Mouse (Mus musculus) spleen, postnatal 36 days (tissue): ENCODE results near the gene Endou.

Experiments
- DNase-seq, 2 experiments: peaks; one replicate each; pipeline ENCODE4 v3.0.0; 2022; ENCODE audit warnings: low spot score in 2 of 2, mixed read lengths in 1 of 2

The Endou gene

GRCm38 (mm10) chr15:97754476-97754875 lies 23.3 kb upstream of the Endou start:
- no peak for DNase-seq

GRCm38 (mm10) chr15:97752491-97752890 lies 21.4 kb upstream of the Endou start:
- DNase-seq, result no peak

GRCm38 (mm10) chr15:97751676-97752075 lies 20.5 kb upstream of the Endou start:
- peak; percentile 43 to 48 for DNase-seq

DNA sequence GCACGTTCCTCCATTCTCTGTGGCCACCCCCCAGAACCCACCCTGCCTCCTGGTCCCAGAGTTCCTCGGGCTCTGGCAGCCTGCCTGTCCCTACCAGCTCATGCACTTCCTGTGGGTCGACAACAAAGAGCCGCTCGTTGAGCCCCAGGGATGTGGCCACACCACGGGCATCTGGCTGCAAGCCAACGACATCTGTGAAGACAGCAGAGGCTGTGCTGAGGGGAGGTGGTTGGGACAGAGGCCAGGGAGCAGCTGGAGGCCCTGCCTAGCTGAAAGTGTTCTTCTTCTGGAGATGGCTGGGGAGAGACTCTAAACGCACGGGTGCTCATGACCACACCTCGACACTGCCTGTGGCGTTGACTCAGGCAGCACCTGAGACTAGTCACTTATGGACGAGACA lies 19.6 kb upstream of the Endou start:
- peak; percentile 67 to 72 for DNase-seq

GRCm38 (mm10) chr15:97749841-97750240 lies 18.7 kb upstream of the Endou start:
- no peak for DNase-seq

DNA sequence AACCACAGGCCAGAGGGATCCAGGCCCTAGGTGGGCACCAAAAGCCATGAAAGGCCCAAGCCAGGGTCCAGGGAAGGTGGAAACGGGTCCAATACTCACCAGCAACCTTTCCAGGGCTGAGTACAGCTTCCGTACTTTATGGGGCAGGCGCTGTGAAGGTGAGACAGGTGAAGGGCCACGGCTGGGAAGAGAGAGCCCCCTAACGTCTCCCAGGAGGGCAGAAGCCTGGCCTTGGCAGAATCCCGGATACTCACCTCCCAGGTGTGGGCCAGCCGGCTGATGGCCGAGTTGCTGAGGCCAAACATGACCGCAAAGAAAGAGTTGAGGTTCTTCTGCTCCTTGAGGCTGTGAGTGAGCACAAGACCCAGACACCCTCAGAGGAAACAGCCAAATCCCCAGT lies 18.3 kb upstream of the Endou start:
- no peak for DNase-seq

- no peak for DNase-seq
Observed at GRCm38 (mm10) chr15:97748964-97749363, 17.8 kb upstream of the Endou start.

GRCm38 (mm10) chr15:97748309-97748708 lies 17.2 kb upstream of the Endou start:
- no peak for DNase-seq

DNA sequence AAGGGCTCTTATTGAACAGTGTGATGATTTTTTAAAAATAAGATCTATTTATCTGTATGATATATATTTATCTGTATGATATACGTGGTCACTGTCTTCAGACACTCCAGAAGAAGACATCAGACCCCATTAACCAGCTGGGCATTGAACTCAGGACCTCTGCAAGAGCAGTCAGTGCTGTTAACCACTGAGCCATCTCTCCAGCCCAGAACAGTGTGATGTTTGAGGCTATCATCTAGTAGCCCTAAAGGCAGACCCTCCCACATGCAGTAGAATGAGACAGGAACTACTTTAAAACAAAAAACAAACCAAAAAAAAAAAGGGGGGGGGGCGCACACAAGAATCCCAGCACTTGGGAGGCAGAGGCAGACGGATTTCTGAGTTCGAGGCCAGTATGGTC lies 16.3 kb upstream of the Endou start:
- no peak for DNase-seq

GRCm38 (mm10) chr15:97746748-97747147 lies 15.6 kb upstream of the Endou start:
- no peak for DNase-seq

DNA sequence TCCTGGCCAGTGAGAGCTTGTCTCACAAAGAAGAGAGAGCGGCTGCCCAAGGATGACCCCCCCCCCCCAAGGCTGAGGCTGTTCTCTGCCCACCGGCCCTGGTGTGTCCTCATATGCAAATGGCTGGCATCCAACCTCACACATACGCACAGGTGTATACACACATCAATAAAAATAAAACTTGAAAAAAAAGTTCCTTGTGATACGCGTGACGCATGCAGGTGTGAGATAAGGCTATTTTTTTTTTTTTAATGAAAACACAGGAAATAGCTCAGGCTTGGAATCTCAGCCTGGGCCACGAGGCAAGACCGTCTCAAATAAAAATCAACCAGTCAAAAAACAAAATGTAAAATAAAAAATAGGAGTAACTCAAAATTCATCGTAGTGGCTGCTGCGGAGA lies 15.1 kb upstream of the Endou start:
- no peak for DNase-seq

DNA sequence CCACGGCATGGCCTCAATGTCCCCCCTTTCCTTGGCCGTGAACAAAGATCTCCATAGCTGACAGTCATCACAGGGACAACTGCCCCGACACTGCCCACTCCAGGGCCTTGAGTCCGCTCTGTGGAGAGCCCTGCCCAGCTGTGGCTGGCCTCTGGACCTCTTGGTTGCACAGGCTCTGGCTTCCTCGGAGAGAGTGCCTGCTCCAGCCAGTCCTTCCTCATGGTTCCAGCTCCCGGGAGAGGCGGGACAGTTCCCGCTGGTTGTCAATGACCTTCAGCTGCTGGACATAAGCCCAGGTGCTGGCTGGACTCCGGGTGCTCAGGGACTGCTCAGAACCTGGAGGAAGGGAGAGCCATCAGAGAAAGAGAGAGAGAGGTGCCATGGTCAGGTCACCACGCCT lies 14.2 kb upstream of the Endou start:
- no peak for DNase-seq

DNA sequence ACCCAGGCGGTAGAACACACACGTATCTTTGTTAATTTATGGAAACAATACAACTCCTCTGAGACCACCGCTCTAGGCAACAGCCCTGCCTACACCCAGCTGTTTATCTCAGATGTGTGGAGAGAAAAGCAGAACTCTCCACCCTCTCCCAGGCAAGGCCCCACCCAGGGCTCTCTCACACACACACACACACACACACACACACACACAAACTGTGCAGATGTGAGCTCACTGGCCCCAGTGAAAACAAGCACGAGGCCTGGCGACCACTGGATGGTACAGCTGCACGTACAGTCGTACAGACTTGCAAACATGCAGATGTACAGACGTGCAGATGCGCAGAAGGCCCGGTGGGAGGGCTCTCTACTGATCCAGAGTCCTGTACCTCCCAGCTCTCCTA lies 13.8 kb upstream of the Endou start:
- peak; percentile 82 to 84 for DNase-seq

- no peak for DNase-seq
Observed at GRCm38 (mm10) chr15:97743961-97744525, 12.9 kb upstream of the Endou start.

DNA sequence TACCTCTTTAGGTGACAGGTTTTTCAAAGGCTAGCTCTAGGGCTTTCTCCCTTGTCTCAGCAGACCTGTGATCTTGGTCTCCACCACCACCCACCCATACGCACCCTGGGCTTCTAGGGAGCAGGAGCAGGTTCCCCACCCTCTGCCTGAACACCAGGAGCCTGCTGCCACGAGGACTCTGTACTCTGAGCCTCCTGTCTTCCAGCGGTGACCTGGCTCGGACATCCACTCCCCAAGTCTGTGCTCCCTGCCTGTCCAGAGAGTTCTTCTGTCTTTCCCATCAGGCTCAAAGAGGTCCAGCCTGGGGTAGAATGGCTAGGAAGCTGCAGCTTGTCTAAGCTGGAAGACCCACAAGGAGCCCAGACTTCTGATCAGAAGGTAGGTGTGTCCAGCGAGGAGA lies 12.1 kb upstream of the Endou start:
- DNase-seq, result no peak

- DNase-seq, result peak; percentile 39 to 44
Observed at GRCm38 (mm10) chr15:97742600-97742999, 11.5 kb upstream of the Endou start.

DNA sequence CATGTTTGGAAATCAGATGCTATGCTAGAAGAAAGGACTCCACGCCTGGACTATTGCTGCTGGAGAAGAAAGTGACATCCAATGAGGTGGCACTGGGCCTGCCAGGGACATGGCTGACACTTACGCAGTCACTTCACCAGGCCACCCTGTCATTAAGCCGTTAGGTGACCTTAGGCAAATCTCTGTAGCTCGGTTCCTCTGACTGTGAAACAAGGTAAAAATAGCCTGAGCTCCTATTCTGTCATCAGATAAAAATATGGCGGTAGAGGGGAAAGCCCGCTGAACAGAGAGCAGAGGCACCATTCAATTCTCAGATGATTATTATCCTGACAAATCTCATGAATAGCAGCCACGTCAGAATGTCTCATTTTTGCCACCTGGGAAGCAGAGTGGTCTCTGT lies 10.9 kb upstream of the Endou start:
- DNase-seq, result peak; percentile 57 to 63

DNA sequence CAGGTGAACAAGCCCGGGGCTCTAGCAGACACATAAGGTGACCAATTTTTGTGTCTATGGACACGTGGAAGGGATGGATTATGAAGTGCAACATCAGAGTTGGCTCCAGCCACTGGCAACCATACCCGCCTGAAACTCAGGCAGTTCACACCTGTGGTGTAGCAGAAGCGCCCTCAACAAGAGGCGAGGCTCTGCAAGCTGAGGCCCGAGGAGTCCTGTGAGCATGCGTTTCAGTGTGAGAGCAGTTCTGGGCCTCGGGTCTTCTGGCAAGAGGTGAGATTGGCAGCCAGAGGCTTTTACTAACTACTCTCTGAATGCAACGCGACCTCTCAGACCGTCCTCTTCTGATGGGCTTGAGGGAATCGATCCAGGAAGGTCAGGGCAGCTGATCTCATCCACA lies 10.5 kb upstream of the Endou start:
- no peak for DNase-seq

DNA sequence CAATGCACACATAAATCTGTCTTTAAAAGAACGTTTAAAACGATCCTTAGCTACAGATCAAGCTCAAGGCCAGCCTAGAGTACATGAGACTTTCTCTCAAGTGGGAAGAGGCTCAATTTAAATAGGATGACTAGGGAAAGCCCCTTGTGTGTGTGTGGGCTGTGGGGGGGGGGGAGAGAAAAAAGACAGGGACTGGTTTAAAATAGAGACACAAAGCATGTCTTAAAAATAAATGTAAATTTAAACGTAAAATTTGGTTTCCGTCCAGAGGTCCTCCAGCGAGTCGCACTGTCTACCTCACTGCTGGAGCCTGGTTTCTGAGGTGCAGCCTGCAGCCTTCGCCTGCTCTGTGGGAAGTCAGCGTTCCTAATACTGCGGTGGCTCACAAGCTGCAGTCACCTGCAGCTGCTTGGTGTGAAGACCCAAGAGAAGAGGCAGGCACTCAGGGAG lies 9.2 kb upstream of the Endou start:
- no peak for DNase-seq

DNA sequence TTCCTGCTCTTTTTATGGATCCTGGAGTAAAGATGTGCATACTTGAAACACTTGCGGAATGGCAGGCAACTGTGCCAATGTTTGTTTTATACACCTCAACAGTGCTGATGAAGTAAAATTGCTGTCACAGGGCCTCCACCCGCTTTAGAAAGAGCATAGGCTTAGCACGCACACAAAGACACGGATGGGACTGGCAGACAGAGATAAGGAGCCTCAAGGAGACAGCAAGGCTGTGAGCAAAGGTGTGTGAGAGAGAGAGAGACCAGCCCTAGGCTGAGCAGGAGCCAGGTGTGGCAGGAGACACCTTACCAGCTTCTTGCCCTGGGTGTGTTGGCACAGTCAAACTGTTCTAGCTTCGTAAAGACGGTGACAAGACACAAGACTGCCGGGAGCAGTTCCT lies 7.8 kb upstream of the Endou start:
- DNase-seq, result no peak

DNA sequence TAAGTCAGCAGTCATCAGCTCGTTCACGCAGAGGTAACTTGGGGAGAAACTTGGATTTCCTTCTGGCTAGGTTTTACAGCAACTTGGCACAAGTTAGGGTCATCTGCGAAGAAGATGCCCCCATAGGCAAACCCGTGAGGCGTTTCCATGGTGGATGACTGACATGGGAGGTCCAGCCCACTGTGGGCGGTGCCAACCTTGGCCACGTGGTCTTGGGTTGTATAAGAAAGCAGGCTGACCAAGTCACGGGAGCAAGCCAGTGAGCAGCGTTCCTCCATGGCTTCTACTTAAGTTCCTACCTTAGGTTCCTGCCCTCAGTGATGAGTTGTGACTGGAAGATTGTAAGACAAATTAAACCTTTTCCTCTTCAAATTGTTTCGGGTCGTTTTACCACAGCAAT lies 849 bp upstream of the Endou start:
- no peak for DNase-seq

DNA sequence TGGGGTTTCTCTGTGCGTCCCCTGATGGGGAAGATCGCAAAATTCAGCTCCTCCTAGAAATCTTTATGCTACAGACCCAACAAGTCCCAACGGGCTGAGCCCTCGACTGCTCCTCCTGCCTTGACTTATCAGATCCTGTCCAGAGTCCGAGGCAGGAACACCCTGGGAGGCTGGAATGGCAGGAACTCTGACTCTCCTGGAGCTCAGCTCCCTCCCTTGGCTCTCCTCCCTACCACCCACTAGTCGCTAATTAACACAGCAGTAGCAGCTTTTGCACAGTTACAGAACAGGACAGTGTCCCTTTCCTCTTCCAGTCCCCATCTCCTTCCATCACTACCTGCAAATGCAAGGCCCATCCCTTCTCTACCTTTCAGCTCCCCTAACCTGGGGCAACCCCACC lies 774 bp downstream of the Endou start:
- DNase-seq, result no peak

- DNase-seq, result no peak
Observed at GRCm38 (mm10) chr15:97728804-97729203, 2.3 kb downstream of the Endou start.

DNA sequence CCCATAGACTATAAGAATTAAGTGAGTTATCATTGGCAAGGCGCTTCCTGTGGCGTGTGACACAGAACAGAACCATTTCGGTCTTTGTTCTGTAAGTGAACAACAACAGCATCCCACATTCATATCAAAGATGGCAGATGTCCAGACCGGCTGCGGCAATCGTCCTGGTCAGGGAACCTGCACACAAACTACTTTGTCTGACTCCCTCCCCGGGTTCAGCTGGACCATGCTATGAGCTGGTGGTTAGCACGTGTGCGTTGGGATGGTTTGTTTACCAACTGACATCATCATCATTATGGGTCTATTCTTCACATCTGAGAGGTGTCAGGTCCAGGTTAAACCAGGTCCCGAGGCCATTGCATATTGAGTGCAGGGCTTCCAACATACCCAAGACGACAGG lies 2.7 kb downstream of the Endou start:
- no peak for DNase-seq
